Mouse (Mus musculus): ENCODE data around the gene Ift52. TPM values are rescaled to one million over a fixed set of nuclear protein-coding genes. Genes with fewer than 3 reads are reported as not detected.

Ift52 gene
- polyA plus RNA-seq, 1 experiment from 2014 or later = 55.3 TPM

DNA sequence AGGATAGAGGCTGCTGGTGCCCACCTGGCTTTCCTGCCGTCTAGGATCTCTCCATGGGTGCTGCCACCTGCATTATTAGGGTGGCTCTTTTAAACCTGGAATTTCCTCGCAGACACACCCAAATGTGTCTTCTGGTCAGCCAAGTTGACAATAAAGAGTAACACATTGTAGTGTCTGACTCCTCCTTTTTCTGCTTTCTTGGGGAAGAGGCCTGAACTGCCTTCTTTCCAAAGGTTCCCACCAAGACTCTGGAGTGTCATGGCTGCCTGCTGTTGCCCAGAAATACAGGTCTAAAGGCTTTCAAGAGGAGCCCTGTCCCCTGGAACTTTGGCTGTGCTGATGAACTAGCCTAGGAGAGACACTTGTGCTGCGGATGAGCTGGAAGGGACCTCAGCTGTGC lies 67.4 kb downstream of the Ift52 start:
- Histone ChIP-seq H3K4me1 (ENCODE audit: insufficient read depth, low read length) (no peaks in the 10 kb centered on the region), H3K9me3 (ENCODE audit: low read length) (no peaks in the 10 kb centered on the region), H3K27ac (ENCODE audit: low read length) (no peak overlapping the region), H3K9ac (replicated peaks; ENCODE audit: low read length) (no peak overlapping the region), H3K27me3 (ENCODE audit: insufficient read depth, low read length) (no peaks in the 10 kb centered on the region), H3K36me3 (ENCODE audit: insufficient read depth, low read length) (peaks cover 7% of the 10 kb centered on the region), H3K4me3 (ENCODE audit: low read length) (no peak overlapping the region), H3K4me2 (replicated peaks; ENCODE audit: low read depth, low read length) (no peak overlapping the region)
- ATAC-seq (ENCODE audit: low FRiP score, low TSS enrichment) = no peak
- WGBS = 95% methylated on average over 3 of the region's 3 CpGs

- no peaks in the 10 kb centered on the region for H3K9me3 ChIP-seq (ENCODE audit: low read length)
- no peaks in the 10 kb centered on the region for H3K4me1 ChIP-seq (ENCODE audit: insufficient read depth, low read length)
- H3K27ac ChIP-seq (ENCODE audit: low read length) = no peak overlapping the region
- ATAC-seq (ENCODE audit: low FRiP score, low TSS enrichment) = no peak
- no peaks in the 10 kb centered on the region for H3K27me3 ChIP-seq (ENCODE audit: insufficient read depth, low read length)
- no peak overlapping the region for H3K9ac ChIP-seq (replicated peaks; ENCODE audit: low read length)
- no peak overlapping the region for H3K4me2 ChIP-seq (replicated peaks; ENCODE audit: low read depth, low read length)
- WGBS = 89% methylated on average over 6 of the region's 6 CpGs
- H3K4me3 ChIP-seq (ENCODE audit: low read length) = no peak overlapping the region
- H3K36me3 ChIP-seq (ENCODE audit: insufficient read depth, low read length) = peaks cover 3% of the 10 kb centered on the region; the same call in 1 of the 2 replicates
These were observed 67.9 kb downstream of the Ift52 start for GRCm38 (mm10) chr2:163085047-163085446.

- no peak overlapping the region for H3K4me2 ChIP-seq (replicated peaks; ENCODE audit: low read depth, low read length)
- H3K9ac ChIP-seq (replicated peaks; ENCODE audit: low read length) = no peak overlapping the region
- H3K9me3 ChIP-seq (ENCODE audit: low read length) = no peaks in the 10 kb centered on the region
- no peak overlapping the region for H3K4me3 ChIP-seq (ENCODE audit: low read length)
- no peaks in the 10 kb centered on the region for H3K4me1 ChIP-seq (ENCODE audit: insufficient read depth, low read length)
- no peaks in the 10 kb centered on the region for H3K27me3 ChIP-seq (ENCODE audit: insufficient read depth, low read length)
- no peaks in the 10 kb centered on the region for H3K36me3 ChIP-seq (ENCODE audit: insufficient read depth, low read length)
- 74% methylated on average over 8 of the region's 8 CpGs for WGBS
- ATAC-seq (ENCODE audit: low FRiP score, low TSS enrichment) = no peak
- H3K27ac ChIP-seq (ENCODE audit: low read length) = no peak overlapping the region
These were observed 69.4 kb downstream of the Ift52 start for GRCm38 (mm10) chr2:163086561-163086960.

GRCm38 (mm10) chr2:163087728-163088127 lies 70.6 kb downstream of the Ift52 start, which contains the start of gene Gtsf1l:
Gtsf1l (minus strand) TSS chr2:163087855.
- Histone ChIP-seq H3K4me1 (ENCODE audit: insufficient read depth, low read length) (no peaks in the 10 kb centered on the region), H3K9me3 (ENCODE audit: low read length) (no peaks in the 10 kb centered on the region), H3K27me3 (ENCODE audit: insufficient read depth, low read length) (no peaks in the 10 kb centered on the region), H3K9ac (replicated peaks; ENCODE audit: low read length) (no peak within 1 kb of the TSS), H3K4me2 (replicated peaks; ENCODE audit: low read depth, low read length) (no peak within 1 kb of the TSS), H3K4me3 (ENCODE audit: low read length) (no peak within 1 kb of the TSS), H3K36me3 (ENCODE audit: insufficient read depth, low read length) (no peaks in the 10 kb centered on the region), H3K27ac (ENCODE audit: low read length) (no peak within 1 kb of the TSS)
- 86% methylated on average over 9 of the region's 9 CpGs for WGBS
- no peak for ATAC-seq (ENCODE audit: low FRiP score, low TSS enrichment)

DNA sequence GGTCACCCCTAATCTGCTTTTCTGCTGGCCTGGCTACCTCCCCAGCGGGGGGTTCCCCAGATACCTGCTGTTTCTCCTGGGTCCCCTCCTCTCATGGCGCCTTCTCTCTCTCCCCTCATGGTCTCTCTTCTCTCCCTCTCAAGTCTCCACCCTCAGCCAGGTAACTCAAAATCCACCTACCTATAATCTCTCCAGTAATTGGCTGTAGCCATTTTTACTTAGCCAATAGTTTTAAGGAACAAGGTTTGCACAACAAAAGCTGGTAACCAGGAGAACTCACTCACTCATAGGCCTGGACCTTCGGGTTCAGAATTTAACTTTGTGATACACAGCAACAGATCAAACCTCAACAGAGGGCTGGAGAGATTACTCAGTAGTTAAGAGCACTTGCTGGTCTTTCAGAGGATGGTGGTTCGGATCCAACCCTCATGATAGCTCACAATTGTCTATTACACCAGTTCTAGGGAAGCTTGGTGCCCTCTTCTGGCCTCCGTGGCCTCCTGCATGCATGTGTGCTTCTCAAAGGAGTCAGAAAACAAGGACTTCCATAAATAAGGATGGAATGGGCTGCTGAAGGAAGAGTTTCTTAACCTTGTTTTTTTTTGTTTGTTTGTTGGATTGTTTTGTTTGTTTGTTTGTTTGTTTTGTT lies 72.4 kb downstream of the Ift52 start:
- H3K27me3 ChIP-seq (ENCODE audit: insufficient read depth, low read length) = no peaks in the 10 kb centered on the region
- no peaks in the 10 kb centered on the region for H3K4me1 ChIP-seq (ENCODE audit: insufficient read depth, low read length)
- H3K36me3 ChIP-seq (ENCODE audit: insufficient read depth, low read length) = no peaks in the 10 kb centered on the region
- no peaks in the 10 kb centered on the region for H3K9me3 ChIP-seq (ENCODE audit: low read length)
- H3K4me2 ChIP-seq (replicated peaks; ENCODE audit: low read depth, low read length) = no peak overlapping the region
- ATAC-seq (ENCODE audit: low FRiP score, low TSS enrichment) = no peak
- H3K9ac ChIP-seq (replicated peaks; ENCODE audit: low read length) = no peak overlapping the region
- WGBS = 78% methylated on average over 5 of the region's 5 CpGs
- no peak overlapping the region for H3K27ac ChIP-seq (ENCODE audit: low read length)
- H3K4me3 ChIP-seq (ENCODE audit: low read length) = no peak overlapping the region

DNA sequence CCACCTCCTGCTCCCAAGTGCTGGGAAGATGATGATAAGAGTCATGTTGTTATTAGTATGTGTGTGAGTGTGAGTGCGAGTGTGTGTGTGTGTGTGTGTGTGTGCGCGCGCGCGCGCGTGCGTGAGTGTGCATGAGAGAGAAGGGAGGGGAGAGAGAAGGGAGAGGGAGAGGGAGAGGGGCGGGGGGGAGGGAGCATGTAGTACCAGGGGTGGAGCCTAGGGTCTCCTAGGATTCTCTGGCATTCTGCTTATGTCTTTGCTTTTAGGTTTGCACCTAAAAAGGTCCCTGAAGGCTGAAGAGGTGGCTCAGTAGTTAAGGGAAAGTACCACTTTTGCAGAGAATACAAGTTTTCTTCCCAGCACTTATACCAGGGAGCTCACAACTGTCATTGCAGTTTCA lies 77.8 kb downstream of the Ift52 start:
- H3K4me1 ChIP-seq (ENCODE audit: insufficient read depth, low read length) = no peaks in the 10 kb centered on the region
- no peak overlapping the region for H3K4me3 ChIP-seq (ENCODE audit: low read length)
- no peaks in the 10 kb centered on the region for H3K36me3 ChIP-seq (ENCODE audit: insufficient read depth, low read length)
- no peaks in the 10 kb centered on the region for H3K9me3 ChIP-seq (ENCODE audit: low read length)
- no peak overlapping the region for H3K9ac ChIP-seq (replicated peaks; ENCODE audit: low read length)
- 92% methylated on average over 10 of the region's 10 CpGs for WGBS
- no peak for ATAC-seq (ENCODE audit: low FRiP score, low TSS enrichment)
- no peak overlapping the region for H3K4me2 ChIP-seq (replicated peaks; ENCODE audit: low read depth, low read length)
- 0 out of 2 replicates have a peak, but pooled peaks cover 7% of the 10 kb centered on the region for H3K27me3 ChIP-seq (ENCODE audit: insufficient read depth, low read length)
- no peak overlapping the region for H3K27ac ChIP-seq (ENCODE audit: low read length)

Small RNA genes within 50 kb of the gene (microRNA-seq; reads per million reads assigned to microRNA genes)
- not detected for gene Gm22174
- gene Mir7003 = not detected

Other genes with a start within 250 kb of the Ift52 start
- gene Srsf6, start 85.8 kb upstream of the Ift52 start, polyA plus RNA-seq (2015; fragmentation: Nextera tagmentation; extraction: Ambion mirVana) = 206 and 214 TPM in 2 replicates
- 0.09 and 0.14 TPM in 2 replicates for gene L3mbtl1, start 73.9 kb upstream of the Ift52 start, polyA plus RNA-seq (2015; fragmentation: Nextera tagmentation; extraction: Ambion mirVana)
- gene Sgk2, start 30.0 kb upstream of the Ift52 start, polyA plus RNA-seq (2015; fragmentation: Nextera tagmentation; extraction: Ambion mirVana) = 11.2 and 12.2 TPM in 2 replicates
- gene Mybl2, start 37.3 kb downstream of the Ift52 start, polyA plus RNA-seq (2015; fragmentation: Nextera tagmentation; extraction: Ambion mirVana) = 23.7 and 27.0 TPM in 2 replicates
- gene Gtsf1l, start 70.5 kb downstream of the Ift52 start, polyA plus RNA-seq (2015; fragmentation: Nextera tagmentation; extraction: Ambion mirVana) = not detected in 2 replicates
- 1.8 and 2.0 TPM in 2 replicates for gene Tox2, start 185.8 kb downstream of the Ift52 start, polyA plus RNA-seq (2015; fragmentation: Nextera tagmentation; extraction: Ambion mirVana)

Data from kidney, embryonic 16.5 days (tissue).